Mouse (Mus musculus) adrenal gland, postnatal 36 days (tissue): Measurements from ENCODE around the gene Srsf4. TPM values are rescaled to one million over a fixed set of nuclear protein-coding genes. Genes with fewer than 3 reads are reported as not detected.

Source experiments
- DNase-seq, 2 experiments: peaks; one replicate each; pipeline ENCODE4 v3.0.0; 2021; ENCODE audit warnings: mixed read lengths in 1 of 2
- total RNA-seq, 2 experiments: library from RNA; stranded (reverse); gene quantifications; 2 replicates each; pipeline ENCODE4 v1.2.3; 2021

Srsf4 gene
- total RNA-seq, 2 experiments from 2014 or later, result 59.3 to 63.3 TPM

DNA sequence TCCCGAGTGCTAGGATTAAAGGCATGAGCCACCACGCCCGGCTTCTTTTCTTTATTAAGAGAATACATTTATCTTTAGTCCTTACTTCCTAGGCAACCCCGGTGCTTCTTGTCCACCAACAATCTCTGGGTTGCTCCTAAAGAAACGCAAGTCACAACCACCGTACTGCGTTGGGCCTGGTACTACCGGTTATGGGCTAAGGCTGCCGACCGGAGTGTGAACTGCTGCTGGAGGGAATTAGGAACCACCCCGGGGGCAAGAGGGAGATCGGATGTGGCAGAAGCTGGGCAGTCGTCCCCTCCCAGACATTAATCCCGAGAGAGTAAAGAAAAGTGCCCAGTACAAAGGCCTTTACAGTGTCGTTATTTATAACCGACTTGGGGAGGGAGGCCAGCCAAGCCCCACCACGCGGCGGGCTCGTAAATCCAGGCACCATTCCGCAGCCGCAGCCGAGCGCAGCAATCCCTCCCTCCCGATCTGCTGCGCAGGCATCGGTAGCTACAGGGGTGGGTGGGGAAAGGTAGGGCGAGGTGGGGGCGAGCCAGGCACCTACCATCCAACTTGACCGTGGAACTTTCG lies 41.6 kb downstream of the Srsf4 start:
- DNase-seq, result no peak

DNA sequence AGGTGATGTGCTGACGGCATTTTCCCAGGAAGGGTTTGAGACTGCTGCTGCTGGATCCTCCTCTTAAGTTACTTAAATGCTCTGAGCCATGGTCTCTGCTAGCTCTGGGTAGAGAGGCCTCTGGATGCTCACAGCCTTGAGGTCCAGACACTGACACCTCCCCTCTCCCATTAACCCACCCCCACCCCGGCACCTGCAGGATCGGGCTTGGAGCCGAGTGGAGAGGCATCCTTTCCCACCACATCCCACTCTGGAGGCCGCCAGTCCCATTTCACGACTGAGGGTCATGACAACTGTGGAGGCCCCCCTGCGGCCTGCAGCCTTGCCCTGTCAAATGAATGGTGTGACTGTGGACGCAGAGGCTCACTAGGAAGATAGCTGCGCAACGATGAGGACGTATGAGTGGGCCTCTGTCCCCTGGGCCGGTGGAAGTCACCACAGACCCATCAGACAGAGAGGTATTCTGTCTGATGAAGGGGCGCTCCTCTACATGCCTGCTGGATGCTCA lies 42.5 kb downstream of the Srsf4 start:
- no peak for DNase-seq

DNA sequence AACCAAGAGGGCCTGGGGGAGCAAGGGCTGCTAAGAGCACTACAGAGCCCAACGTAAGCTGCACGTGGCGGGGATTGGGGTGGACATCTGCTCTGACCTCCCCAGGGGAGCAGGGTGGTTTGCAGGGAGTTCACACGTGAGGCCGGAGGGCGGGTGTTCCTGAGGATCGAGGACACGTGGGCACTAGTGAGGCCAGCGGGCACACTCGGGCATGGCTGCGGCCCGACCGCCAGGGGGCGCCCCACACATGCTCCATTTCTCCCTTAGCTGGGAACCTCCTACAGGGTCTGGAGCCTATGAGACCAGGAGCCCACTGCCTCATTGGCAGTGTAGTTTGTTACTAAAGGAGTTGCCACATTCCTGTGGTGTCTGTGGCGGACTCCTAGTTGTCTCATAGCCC lies 43.0 kb downstream of the Srsf4 start:
- peak; percentile 88 to 92 for DNase-seq

DNA sequence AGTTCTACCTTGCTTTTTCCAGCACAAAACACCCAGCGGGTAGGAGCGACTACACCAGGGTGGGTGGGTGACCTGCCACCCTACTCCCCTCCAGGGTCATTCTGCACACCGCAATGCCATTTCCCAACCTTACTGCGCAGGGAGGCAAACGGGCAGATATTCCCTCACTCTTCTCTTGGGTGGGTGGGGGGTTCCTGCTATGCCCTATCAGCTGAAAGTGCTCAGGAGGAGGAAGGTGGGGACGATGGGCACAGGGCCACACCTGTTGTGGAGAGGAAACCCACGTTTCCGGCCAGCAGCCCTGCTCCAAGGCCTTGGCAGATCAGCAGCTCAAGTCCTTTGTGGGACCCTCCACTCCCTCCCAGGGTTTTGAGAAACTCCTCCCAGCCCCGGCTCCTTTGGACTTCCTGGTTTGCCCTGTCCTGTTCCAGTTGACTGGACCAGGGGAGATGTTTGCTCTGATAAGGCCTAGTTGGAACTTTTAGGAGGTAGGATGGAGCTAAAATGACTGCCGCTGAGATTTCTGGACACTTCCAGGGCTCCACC lies 43.7 kb downstream of the Srsf4 start:
- no peak for DNase-seq

DNA sequence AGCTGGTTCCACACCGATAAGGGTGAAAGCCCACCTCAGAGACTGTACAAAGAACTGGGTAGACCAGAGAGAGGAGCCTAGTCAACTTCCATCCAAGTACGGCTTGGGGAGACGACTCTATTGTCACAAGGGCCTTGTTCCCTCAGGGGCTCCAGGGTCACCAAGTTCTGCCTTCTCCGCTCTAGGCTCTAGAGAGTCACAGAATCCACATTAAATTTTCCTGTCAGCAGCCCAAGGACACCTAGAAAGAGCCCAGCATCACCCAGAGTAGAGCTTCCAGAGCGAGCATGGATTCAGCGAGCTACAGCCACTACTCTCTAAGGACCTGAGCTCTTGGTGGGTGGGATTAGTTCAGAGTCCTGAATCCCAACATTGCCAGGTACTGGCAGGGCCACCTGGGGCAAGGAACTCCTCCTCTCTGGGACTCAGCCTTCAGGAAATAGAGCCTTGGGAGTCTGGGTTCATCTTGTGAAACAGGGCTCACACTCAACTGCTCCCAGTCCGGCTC lies 44.7 kb downstream of the Srsf4 start:
- peak; percentile 25 to 63 for DNase-seq

DNA sequence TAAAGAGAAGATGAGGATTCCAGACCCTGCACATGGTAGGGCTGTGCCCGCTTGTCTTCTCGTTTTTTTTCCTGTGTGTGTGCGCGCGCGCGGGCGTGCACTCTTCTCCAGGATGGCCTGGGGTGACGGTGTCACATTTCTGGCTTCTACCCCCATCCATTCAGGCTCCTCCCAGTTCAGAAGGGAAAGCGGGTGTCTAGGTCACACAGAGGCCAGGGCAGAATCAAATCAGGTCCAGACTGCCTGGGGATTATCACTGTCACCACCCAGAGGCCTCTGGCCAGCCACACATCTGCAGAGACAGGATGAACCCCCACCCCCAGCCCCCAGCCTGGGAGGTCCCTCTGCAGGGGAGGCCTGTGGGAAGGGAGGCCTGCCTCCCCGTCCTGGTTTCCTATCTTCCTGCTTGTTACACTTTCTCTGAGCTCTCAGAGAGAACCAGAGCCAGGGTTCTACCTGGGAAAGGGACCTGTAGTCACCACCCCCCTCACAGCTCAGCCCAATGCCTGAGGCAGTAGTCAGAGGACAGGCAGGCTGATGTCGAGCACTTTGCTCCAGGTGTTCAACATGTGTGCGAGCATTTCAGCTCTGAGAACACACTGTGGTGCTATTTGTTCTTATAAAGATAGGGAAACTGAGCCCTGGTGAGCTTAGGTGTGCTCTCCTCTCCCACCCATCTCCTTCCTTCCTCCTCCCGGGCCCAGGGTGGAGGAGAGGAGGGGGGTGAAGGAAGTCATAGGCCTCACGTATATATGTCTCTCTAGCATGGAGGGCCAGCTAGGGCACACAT lies 45.5 kb downstream of the Srsf4 start:
- peak; percentile 18 to 37 for DNase-seq

DNA sequence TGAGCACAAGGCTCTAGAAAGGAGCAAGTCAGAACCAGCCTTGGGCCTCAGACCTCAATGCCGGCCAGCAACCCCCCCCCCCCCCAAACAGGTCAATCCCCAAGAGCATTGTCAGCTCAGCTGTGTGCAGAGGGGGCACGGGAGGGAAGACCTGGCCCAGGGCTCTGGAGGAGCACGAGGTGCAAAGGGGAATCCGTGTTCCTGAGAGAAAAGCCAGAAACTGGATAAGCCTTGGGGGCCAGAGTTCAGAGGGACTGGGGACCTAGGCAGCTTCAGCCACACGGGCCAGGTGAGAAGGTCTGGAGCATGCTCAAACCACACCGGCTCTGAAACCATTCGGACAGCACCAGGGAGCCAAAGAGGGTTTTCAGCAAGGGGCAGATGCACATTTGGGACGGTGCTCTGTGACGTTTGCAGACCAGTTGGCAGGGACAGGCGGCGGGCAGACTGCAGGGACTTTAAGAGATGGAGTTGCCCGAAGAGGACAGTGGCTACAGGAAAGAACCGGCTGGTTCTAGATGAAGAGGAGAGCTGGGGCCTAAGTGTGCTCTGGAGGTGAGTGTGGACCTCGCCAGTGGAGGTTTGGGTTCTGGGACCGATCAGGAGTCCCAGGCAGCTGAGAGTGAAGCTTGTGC lies 46.2 kb downstream of the Srsf4 start:
- no peak for DNase-seq

DNA sequence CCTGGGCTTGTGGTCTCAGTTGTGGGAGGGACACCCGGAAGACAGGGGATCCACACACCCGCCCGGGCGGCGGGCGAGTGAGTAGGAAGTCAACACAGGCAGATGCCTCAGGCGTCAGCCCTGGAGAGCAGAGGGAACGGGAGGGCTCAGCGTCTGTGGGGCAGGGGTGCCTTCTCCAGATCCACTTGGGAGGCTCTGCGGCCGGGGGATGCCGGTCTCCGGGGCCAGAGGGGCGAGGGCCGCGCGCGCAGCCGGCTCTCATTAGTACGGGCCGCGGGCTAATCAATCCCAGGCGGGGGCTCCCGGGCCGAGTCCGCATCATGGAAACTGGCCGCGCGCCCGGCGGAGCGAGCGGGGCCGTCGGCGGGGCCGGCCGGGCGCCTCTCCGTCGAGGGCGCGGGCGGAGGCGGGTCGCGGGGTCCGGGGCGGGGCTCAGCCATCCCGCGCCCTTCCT lies 46.8 kb downstream of the Srsf4 start:
- DNase-seq, result peak; percentile 58 to 68

DNA sequence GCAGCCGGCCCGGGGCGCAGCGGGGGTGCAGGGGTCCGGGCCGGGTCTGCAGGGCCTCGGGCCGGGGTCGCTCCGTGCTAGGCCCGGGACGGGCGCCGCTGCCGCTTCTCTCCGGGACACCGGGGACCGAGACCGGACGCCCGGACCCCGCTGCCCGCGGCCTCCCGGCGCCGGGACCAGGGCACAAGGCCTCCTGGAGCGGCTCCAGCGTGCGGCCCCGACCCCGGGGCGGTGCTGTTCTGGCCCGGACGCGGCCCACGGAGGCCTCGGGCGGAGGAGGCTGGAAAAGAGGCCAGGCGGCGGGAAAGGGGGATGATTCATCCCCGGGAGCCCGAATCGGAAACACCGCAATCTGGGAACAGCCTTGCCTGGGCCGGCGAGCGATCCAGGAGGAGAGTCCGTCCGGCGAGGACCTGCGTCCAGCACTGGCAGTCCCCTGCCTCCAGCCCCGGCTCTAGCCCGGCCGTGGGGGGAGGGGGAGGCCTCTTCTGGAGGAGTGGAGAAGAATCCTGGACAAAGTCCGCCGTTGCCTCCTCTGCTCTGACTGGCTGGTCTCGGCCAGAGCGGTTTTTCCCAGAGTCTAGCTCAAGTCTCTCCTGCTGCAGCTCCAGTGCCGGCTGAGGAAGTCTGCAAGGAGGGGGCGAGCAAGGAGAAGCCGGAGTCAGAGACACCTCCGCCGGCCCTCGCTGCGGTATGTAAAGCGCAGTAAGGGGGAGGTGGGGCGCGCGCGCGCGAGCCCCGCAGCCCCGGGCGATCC lies 47.4 kb downstream of the Srsf4 start:
- DNase-seq, result peak; percentile 76 to 82

DNA sequence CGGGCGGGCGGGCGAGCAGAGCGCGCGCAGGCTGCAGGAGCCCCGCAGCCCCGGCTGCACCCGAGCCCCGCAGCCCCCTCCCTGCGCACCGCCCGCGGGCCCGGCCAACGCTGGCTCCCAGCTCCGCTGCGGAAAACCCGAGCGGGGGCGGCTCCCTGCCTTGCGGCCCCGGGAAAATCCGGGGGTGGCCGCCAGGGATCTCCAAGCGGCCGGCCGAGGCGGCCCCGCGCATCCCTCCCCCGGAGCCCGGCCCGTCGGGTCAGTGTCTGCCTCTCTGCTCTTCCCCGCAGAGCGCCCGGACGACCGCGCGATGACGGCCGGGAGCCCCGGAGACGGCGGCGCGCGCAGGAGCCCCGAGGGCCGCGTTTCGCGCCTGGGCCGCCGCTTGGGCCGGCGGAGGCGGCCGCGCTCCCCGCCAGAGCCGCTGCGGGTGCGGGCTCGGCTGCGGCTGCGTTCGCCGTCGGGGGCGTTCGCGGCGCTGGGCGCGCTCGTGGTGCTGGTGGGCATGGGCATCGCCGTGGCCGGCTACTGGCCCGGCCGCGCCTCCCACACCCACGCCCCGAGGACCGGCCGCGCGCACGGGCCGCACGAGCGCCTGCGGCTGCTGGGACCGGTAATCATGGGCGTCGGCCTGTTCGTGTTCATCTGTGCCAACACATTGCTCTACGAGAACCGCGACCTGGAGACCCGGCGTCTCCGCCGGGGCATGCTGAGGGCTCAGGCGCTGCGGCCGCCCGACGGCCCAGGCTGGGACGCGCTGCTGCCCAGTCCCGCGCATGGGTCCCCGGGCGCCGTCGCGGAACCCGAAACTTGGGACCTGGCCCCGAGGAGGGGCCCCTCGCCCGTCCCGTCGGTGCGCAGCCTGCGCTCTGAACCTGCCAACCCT lies 48.3 kb downstream of the Srsf4 start, which contains the start of gene Tmem200b:
Gene Tmem200b (plus strand): TSS at position 311 of the 886 bp plus-strand sequence.
- DNase-seq, result peak; percentile 32 to 52

DNA sequence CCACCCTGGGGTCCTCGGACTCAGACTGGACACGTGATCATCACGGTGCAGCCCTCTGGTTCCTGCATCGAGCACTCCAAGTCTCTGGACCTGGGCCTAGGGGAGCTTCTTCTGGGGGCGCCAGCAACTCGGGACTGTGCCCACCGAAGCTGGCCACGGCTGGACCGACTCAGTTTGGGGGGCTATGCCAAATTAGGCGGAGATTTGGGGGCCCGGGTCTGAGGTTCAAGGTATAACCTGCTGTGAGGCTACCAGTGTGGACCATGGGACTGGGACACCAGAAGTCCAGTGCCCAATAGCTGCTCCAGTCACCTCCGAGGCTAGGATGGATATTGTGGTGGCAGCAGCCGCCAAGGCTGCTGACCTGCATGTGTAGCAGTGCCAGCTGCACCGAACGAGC lies 49.0 kb downstream of the Srsf4 start:
- no peak for DNase-seq

DNA sequence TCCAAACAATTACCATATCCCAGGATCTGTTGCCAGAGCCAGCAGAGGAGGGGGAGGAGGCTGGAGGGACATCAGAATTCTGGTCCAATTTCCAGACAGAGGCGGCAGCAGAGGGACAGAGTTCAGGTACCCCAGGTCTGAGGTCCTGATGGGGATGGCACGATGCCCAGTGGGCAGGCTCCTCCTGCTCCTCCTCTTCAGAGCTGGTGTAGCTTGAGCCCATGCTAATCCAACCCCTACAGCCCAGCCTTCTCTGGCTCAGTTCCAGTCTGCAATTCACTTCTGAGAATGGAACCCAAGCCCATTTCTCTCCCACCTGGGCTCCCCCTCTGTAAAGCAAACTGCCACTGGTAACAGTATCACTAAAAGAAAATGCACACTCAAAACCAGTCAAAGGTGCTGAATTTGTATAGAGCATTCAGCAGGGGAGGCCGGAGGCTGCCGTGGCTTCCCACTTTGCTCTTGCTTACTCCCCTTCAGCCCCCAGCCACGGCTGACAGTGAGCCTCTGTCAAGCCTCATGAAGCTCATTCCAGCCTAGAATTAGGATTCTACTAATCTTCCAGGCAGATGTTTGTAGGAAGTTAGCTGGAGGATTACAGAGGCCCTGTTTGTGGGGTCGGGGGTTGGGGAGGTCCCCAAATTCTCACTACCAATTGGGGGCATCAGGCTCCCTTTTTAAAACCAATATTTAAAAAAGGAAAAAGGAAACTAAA lies 50.8 kb downstream of the Srsf4 start:
- peak; percentile 21 to 44 for DNase-seq

DNA sequence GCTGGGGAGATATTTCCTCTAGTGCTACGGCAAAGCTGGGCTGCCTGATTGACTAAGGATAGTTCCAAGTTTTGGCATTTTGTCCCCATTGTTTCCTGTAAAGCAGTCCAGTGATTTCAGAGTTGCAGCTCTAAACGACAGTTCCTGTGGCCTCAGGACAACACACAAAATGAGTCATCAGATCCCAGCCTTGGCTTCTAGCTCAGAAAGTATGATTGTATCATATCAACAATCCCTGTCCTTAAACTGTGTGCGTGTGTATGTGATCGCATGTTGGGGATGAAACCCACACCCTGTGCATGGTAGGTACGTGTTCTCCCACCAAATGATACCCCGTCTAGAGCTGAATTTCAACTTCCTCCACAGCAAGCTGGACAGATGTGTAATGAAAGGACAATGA lies 55.7 kb downstream of the Srsf4 start:
- DNase-seq, result peak in 1 of 2 experiments; percentile 29

DNA sequence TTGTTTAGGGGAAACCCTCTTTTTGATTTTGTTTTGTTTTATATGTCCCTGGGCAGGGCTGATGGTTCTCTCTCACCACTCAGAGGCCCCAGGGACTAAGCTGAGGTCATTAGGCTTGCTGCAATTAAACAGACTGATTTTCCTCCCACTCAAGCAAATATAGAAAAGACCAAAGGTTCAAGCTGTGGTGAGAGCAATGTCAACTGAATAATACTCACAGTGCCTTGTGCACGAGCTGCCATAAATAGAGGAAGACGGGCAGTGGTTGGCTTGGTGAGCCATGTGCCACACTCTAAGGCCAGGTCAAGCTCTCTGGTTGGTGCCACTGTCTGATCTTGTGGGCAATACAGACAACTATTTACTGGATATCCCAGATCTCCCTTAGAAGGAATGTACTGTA lies 66.0 kb downstream of the Srsf4 start:
- DNase-seq, result no peak

DNA sequence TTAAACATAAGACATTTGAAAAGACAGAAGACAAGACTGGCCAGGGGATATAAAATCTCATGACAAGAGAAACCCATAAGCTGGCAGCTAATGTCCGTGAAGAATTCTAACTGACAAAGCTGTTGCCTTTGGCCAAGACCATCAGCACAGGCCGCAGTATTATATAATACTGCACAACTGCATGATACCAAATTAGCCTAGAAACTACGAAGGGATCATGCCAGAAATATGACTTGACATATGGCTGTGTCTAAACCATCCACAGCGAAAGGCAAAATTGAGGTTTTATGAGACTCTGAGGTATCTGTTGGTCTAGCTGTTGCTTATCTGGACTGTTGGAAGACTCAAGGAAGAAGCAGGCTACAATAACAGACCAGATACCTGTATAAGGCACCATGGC lies 67.4 kb downstream of the Srsf4 start:
- DNase-seq, result no peak

DNA sequence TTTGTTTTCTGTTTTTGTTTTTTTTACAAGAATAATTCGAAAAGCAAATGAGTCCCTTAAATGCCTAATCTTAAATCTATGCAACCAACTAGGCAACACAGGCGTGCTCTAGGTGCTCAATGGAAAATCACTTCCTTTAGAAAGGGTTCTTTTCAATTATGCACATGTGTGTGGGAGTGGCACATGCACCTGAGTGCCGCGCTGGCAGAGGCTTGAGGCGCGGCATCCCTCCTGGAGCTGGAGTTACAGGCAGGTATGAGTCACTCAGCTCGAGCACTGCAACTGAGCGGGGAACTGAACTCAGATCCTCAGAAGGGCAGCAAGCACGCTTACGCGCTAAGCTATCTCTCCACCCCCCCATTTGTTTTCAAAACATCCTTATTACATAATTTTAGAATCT lies 74.4 kb downstream of the Srsf4 start:
- no peak for DNase-seq

DNA sequence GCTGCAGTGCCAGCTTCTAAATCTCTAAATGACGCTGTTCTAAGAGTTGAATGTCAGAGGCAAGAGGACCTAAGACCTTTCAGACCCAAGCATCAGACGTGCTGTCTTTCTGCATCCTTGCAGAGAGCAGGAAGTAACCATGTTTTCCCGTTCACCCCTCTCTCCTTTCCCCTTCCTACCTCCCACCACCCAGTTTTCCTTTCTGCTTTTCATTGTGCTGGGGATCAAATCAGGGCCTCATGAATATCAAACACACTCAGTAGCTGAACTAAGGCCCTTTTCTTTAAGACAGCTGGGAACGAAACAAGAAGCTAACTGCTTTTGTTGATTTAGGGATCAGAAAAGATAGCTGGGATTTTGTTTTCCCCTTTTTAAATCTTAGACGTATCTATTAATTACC lies 76.5 kb downstream of the Srsf4 start:
- DNase-seq, result no peak

DNA sequence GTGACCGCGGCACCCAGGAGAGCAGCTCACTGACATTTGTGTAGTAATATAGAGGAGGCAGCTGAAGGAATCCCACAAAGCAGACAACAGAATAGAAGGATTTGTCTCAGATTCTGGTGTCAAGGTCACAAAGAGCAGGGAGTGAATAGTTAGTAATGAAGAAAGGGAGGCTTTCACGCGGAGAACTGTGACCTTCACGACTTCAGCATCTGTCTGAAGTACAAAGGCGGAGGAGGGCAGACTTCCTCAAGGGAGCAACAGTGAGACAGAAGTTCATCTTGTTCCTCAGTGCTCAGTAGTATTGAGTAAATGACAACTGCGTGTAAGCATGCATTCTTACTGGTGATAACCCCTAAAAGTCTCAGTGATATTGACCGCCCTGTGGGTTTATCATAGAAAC lies 77.2 kb downstream of the Srsf4 start:
- DNase-seq, result no peak
